Mouse (Mus musculus) layer of hippocampus, postnatal 36 days (tissue): ENCODE measurements around the gene Ppp1r14a. TPM values are rescaled to one million over a fixed set of nuclear protein-coding genes. Genes with fewer than 3 reads are reported as not detected.

Source experiments
- DNase-seq, 2 experiments: peaks; one replicate each; pipeline ENCODE4 v3.0.0; 2022
- total RNA-seq, 2 experiments: library from RNA; stranded (reverse); gene quantifications; 2 replicates each; pipeline ENCODE4 v1.2.3; 2021

The Ppp1r14a gene
- total RNA-seq, 2 experiments from 2014 or later: 25.9 to 26.0 TPM

- DNase-seq: no peak
Observed at GRCm38 (mm10) chr7:29334156-29334555, 45.0 kb downstream of the Ppp1r14a start.

GRCm38 (mm10) chr7:29335276-29335675 lies 46.2 kb downstream of the Ppp1r14a start:
- DNase-seq: no peak

DNA sequence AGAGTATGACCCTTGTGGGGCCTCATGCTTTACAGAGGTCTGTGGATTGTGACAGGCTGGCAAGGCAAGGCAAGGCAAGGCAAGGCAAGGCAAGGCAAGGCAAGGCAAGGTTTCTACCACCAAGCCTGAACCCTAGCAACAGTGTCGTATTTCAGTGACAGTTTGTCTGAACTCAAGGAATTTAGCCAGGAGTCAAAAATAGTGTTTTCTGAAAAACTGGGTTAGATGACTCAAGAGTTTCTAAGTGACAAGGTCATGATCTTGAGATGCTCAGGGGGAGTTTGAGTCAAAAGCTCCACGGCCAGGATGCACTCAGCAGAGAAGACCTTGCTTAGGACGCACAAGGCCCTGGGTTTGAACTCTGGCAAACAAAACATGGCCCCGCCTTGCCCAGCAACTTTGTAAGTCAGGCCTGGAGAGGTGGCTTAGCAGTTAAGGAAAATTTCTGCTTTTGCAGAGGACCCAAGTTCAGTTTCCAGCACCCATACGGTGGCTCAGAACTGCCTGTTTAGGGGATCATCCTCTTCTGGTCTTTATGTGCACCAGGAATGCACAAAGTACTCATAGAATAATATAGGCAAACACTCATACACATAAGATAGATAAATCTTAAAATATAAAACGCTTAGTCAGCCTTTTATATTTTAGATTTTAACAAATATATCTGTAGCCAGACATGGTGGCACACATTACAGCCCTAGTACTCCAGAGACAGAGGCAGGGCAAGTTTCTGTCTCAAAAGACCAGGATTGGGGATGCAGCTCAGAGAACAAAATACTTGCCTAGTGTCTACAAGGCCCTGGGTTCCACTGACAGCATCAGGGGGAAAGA lies 46.9 kb downstream of the Ppp1r14a start:
- DNase-seq: no peak

DNA sequence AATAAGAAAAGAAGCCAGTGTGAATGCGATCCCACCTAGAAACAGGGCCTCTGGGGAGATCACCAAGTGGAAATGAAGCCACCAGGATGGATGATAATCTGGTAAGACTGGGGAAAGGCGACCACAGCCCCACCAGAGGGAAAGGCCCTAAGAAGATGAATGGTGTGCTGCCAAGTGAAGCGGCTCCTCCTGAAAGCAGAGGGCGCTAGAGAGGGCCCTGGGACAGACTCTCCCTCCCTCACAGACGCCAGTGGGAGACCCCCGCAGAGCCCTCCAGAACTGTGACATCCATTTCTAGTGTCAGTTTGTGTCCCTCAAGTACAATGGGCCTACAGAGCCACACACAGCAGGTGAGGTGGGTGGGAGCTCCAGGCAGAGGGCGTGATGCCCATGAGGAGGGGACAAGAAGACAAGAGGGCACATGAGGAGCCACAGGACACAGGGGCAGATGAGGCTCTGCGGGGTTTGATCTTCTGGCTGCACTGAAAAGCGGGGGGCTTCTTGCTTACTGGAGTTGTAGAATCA lies 47.7 kb downstream of the Ppp1r14a start:
- DNase-seq: no peak

- DNase-seq: no peak
Observed at GRCm38 (mm10) chr7:29337766-29338165, 48.7 kb downstream of the Ppp1r14a start.

DNA sequence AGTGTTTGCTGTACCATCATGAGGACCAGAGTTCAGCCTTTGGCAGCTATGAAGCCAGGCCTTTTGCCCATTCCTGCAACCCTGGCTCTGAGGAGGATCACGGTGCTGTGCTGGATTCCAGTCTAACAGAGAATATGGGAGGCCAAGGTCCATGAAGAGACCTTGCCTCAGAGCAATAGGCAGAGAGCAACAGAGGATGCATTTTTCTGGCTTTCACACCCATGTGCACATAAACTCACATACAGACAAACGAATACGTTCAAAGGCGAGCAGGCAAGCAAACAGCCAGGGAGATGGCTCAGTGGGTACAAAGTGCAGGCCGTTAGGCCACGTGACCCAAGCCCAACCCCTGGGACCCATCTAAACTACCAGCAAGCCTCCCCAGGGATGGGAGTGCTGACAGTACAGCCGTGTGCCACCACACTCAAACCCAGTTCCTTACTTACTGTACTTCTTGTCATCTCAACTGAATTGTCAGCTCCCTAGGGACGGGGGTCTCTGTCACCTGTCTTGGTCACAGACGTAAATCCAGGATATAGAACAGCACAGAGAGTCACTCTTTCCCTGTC lies 49.3 kb downstream of the Ppp1r14a start:
- no peak for DNase-seq

- no peak for DNase-seq
Observed at GRCm38 (mm10) chr7:29338984-29339679, 50.0 kb downstream of the Ppp1r14a start.

GRCm38 (mm10) chr7:29340247-29340646 lies 51.1 kb downstream of the Ppp1r14a start:
- DNase-seq: no peak

DNA sequence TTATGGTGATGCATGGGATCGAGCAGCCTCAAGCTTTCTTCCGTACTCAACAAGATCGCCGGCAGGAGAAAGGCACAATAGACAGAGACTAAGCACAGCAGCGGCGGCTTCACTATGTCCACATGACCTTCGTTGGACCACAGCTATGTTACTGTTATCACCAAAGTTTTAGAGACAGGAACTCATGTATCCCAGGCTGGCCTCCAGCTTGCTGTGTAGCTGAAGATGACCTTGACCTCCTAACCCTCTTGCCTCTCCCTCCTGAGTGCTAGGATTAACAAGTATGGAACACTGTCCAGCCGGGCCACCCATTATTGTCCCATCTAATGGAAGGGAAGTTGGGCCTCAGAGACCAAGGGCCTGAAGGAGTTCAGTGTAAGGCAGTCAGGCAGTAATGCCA lies 51.7 kb downstream of the Ppp1r14a start:
- DNase-seq: no peak

DNA sequence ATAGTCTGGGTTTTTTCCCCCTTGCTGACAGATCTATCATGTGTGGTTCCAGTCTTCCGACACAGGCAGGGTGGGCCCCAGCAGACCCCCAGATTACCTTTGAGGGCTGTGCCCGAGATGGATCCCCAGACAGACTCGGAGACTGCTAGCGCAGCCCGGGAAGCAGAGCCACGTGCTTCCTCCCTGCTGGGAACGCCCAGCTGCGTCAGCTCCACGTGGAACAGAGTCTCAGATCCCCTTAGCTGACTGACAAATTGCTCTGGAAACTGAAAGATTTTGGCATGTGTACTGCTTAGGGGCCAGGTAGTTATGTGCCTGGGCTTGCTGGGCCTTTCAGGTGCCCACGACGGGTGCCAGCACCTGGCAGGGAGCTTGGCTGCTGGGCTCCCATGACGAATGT lies 52.6 kb downstream of the Ppp1r14a start:
- DNase-seq: no peak

GRCm38 (mm10) chr7:29342489-29343092 lies 53.5 kb downstream of the Ppp1r14a start:
- peak; percentile 46 to 56 for DNase-seq

Other genes starting within 250 kb of the Ppp1r14a start
- gene Ryr1, start 164.1 kb upstream of the Ppp1r14a start, total RNA-seq: 10 to 100 TPM; 13.9 to 17.7 TPM
- 1 to 10 TPM; 1.1 to 1.7 TPM for gene Rasgrp4, start 154.5 kb upstream of the Ppp1r14a start, total RNA-seq
- 10 to 100 TPM; 30.0 to 32.1 TPM for gene Fam98c, start 133.1 kb upstream of the Ppp1r14a start, total RNA-seq
- under 1 TPM; 0.76 to 0.77 TPM for gene Ggn, start 119.1 kb upstream of the Ppp1r14a start, total RNA-seq
- gene Spred3, start 118.9 kb upstream of the Ppp1r14a start, total RNA-seq: 10 to 100 TPM; 45.3 to 51.0 TPM
- 100 to 1,000 TPM; 136 to 154 TPM for gene Psmd8, start 108.6 kb upstream of the Ppp1r14a start, total RNA-seq
- 1 to 10 TPM; 1.7 to 1.9 TPM for gene Catsperg1, start 75.3 kb upstream of the Ppp1r14a start, total RNA-seq
- gene Kcnk6, start 56.8 kb upstream of the Ppp1r14a start, total RNA-seq: 1 to 10 TPM; 2.1 to 2.6 TPM
- gene Yif1b, start 51.0 kb upstream of the Ppp1r14a start, total RNA-seq: 10 to 100 TPM; 42.0 to 47.4 TPM
- gene 2200002D01Rik, start 40.8 kb upstream of the Ppp1r14a start, total RNA-seq: not detected
- 10 to 100 TPM; 16.1 to 19.2 TPM for gene Spint2, start 7.4 kb upstream of the Ppp1r14a start, total RNA-seq
- gene Dpf1, start 14.6 kb downstream of the Ppp1r14a start, total RNA-seq: 100 to 1,000 TPM; 108 to 109 TPM
- 100 to 1,000 TPM; 242 to 252 TPM for gene Sipa1l3, start 229.3 kb downstream of the Ppp1r14a start, total RNA-seq